Comparison of ENCODE assay signal across 19 mouse cellular contexts in the genomic region with DNA sequence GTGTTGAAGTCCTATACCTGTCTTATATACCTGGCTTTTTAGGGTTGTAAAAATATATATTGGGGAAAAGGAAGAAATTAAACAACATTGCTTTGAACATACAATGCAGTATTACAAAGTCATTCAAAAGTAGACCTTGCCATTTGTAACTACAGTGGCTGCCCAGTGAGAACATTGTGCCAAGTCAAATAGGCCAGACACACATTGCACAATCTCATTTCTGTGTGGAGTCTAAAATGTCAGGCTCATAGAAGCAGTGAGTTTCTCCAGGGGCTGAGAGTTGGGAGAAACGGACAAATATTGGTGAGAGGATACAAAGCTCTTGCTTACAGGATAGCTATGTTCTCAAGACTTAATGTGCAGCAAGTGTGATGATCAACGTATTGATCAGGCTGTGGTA. TPM values are rescaled to one million over a fixed set of nuclear protein-coding genes. Genes with fewer than 3 reads are reported as not detected.
DNase-seq lines count a peak whose midpoint lies in the region; ATAC-seq and TF ChIP-seq lines count a peak whose summit lies in the region.
"Had no signal": no experiment of that assay in that cellular context is flagged by ENCODE, and none has a peak within 500 bp of the region (broad histone marks: within the 10 kb centered on the region; RNA-seq: fewer than 3 reads in every experiment).

No protein-coding gene starts in this region.

- peak; percentile 68 for DNase-seq in gastrocnemius, adult 2 months
- no peak for DNase-seq in gastrocnemius, postnatal 36 days
- DNase-seq in ovary, postnatal 14 days (ENCODE audit: low spot score) = peak; percentile 3
- DNase-seq in ovary, postnatal 36 days (ENCODE audit: low spot score) = no peak
- peak; percentile 39 to 74 for DNase-seq in lung, adult 18-20 months
- DNase-seq in stomach, postnatal 0 days (ENCODE audit: low spot score) = peak; percentile 18
- DNase-seq in cerebellum, adult 11 months = no peak
- no peak for DNase-seq in embryo, embryonic 9.5 days (ENCODE audit: extremely low spot score)
- DNase-seq: cerebellum, postnatal 25 days; kidney, adult 9 months had no signal

- no peak for TF ChIP-seq CTCF in gastrocnemius, adult 2 months (IDR thresholded peaks at IDR 0.05)
- no peak for TF ChIP-seq CTCF in stomach, postnatal 0 days (IDR thresholded peaks at IDR 0.05; ENCODE audit: low read depth)

- H3K9ac ChIP-seq in stomach, postnatal 0 days (ENCODE audit: low read length) = no peak overlapping the region
- H3K9ac ChIP-seq: embryonic facial prominence, embryonic 12.5 days; limb, embryonic 15.5 days; neural tube, embryonic 15.5 days had no signal

- no peak for ATAC-seq in stomach, postnatal 0 days (ENCODE audit: low FRiP score, low TSS enrichment)

- H3K4me2 ChIP-seq in stomach, postnatal 0 days (replicated peaks; ENCODE audit: low read depth) = no peak overlapping the region
- H3K4me2 ChIP-seq: embryonic facial prominence, embryonic 12.5 days; limb, embryonic 15.5 days; neural tube, embryonic 15.5 days had no signal

- peak overlapping the region; percentile 7; the same call in 1 of the 2 replicates for H3K4me3 ChIP-seq in gastrocnemius, adult 2 months
- no peak overlapping the region for H3K4me3 ChIP-seq in stomach, postnatal 0 days (ENCODE audit: low read depth, low read length)
- H3K4me3 ChIP-seq: embryonic facial prominence, embryonic 12.5 days; forebrain, embryonic 10.5 days; limb, embryonic 15.5 days; neural tube, embryonic 15.5 days had no signal

- intact Hi-C loops in gastrocnemius, adult 2 months (cut with DNase I) = no loop called here
- intact Hi-C loops in gastrocnemius, postnatal 36 days (cut with DNase I) = loop anchor here (2.0 kb wide), 1 partner anchor 81 kb away; no protein-coding TSS in a partner anchor

- TF ChIP-seq EP300 in stomach, postnatal 0 days (optimal IDR thresholded peaks at IDR 0.05) = no peak

- no peaks in the 10 kb centered on the region for H3K36me3 ChIP-seq in stomach, postnatal 0 days (ENCODE audit: control insufficient read depth, insufficient read depth, low read length)
- H3K36me3 ChIP-seq: embryonic facial prominence, embryonic 12.5 days; forebrain, embryonic 10.5 days; limb, embryonic 15.5 days; neural tube, embryonic 15.5 days had no signal

- WGBS in stomach, postnatal 0 days = 71% methylated on average over 2 of the region's 2 CpGs

- H3K9me3 ChIP-seq in stomach, postnatal 0 days (ENCODE audit: control insufficient read depth, low read length) = no peaks in the 10 kb centered on the region
- H3K9me3 ChIP-seq: embryonic facial prominence, embryonic 12.5 days; forebrain, embryonic 10.5 days; limb, embryonic 15.5 days; neural tube, embryonic 15.5 days had no signal

- no peaks in the 10 kb centered on the region for H3K27me3 ChIP-seq in stomach, postnatal 0 days (ENCODE audit: control insufficient read depth, insufficient read depth, low read length)
- H3K27me3 ChIP-seq: embryonic facial prominence, embryonic 12.5 days; limb, embryonic 15.5 days; neural tube, embryonic 15.5 days had no signal

- H3K27ac ChIP-seq in gastrocnemius, adult 2 months = peak overlapping the region; percentile 94
- H3K27ac ChIP-seq in stomach, postnatal 0 days (replicated peaks) = no peak overlapping the region
- H3K27ac ChIP-seq: embryonic facial prominence, embryonic 12.5 days; forebrain, embryonic 10.5 days; limb, embryonic 15.5 days; neural tube, embryonic 15.5 days had no signal

- no peaks in the 10 kb centered on the region for H3K4me1 ChIP-seq in stomach, postnatal 0 days (replicated peaks; ENCODE audit: control insufficient read depth, insufficient read depth)
- H3K4me1 ChIP-seq: embryonic facial prominence, embryonic 12.5 days; forebrain, embryonic 10.5 days; limb, embryonic 15.5 days; neural tube, embryonic 15.5 days had no signal

RNA-seq across cellular contexts. Expression of gene Myh4, which starts 7.9 kb away (rescaled TPM):
- over 10,000 TPM; 14,648 to 28,741 TPM for total RNA-seq in gastrocnemius, adult 2 months (2021)
- over 10,000 TPM; 26,473 to 29,006 TPM for total RNA-seq in gastrocnemius, postnatal 36 days (2021)
- polyA plus RNA-seq in stomach, postnatal 0 days (2015; fragmentation: Nextera tagmentation; extraction: Ambion mirVana) = not detected in 2 replicates
- total RNA-seq: megakaryocyte, adult 5-6 weeks; monocyte, adult 5-6 weeks had no signal
- polyA plus RNA-seq: C2C12; forebrain, embryonic 10.5 days; heart, embryonic 16.5 days; neural tube, embryonic 15.5 days had no signal

RNA-seq across cellular contexts. Expression of gene Myh1, which starts 30.1 kb away (rescaled TPM):
- total RNA-seq in gastrocnemius, adult 2 months (2021) = 1,000 to 10,000 TPM; 1,466 to 5,880 TPM
- 1,000 to 10,000 TPM; 2,071 to 3,124 TPM for total RNA-seq in gastrocnemius, postnatal 36 days (2021)
- 0.01 and 0.05 TPM in 2 replicates for polyA plus RNA-seq in stomach, postnatal 0 days (2015; fragmentation: Nextera tagmentation; extraction: Ambion mirVana)
- total RNA-seq: megakaryocyte, adult 5-6 weeks; monocyte, adult 5-6 weeks had no signal
- polyA plus RNA-seq: forebrain, embryonic 10.5 days had no signal

RNA-seq across cellular contexts. Expression of gene Myh8, which starts 47.0 kb away (rescaled TPM):
- 100 to 1,000 TPM; 172 to 287 TPM for total RNA-seq in gastrocnemius, adult 2 months (2021)
- 100 to 1,000 TPM; 268 to 306 TPM for total RNA-seq in gastrocnemius, postnatal 36 days (2021)
- polyA plus RNA-seq in stomach, postnatal 0 days (2015; fragmentation: Nextera tagmentation; extraction: Ambion mirVana) = 0.24 and 0.38 TPM in 2 replicates
- total RNA-seq: megakaryocyte, adult 5-6 weeks; monocyte, adult 5-6 weeks had no signal
- polyA plus RNA-seq: C2C12; forebrain, embryonic 10.5 days had no signal

RNA-seq across cellular contexts. Expression of gene Myh2, which starts 59.1 kb away (rescaled TPM):
- 1,000 to 10,000 TPM; 1,238 to 3,712 TPM for total RNA-seq in gastrocnemius, adult 2 months (2021)
- 1,000 to 10,000 TPM; 1,281 to 1,857 TPM for total RNA-seq in gastrocnemius, postnatal 36 days (2021)
- polyA plus RNA-seq in stomach, postnatal 0 days (2015; fragmentation: Nextera tagmentation; extraction: Ambion mirVana) = 0.04 and 0.10 TPM in 2 replicates
- total RNA-seq: ES-E14; megakaryocyte, adult 5-6 weeks; monocyte, adult 5-6 weeks had no signal
- polyA plus RNA-seq: C2C12; forebrain, embryonic 10.5 days had no signal

Comparison
In these comparisons a context has a peak if more than half of its experiments do, and no peak if none do; other contexts are left out.
1. DNase-seq: peak in gastrocnemius, adult 2 months (single experiment), ovary, postnatal 14 days (single experiment), lung, adult 18-20 months (2 of 2) and stomach, postnatal 0 days (single experiment); none in gastrocnemius, postnatal 36 days (0 of 2), ovary, postnatal 36 days (single experiment), cerebellum, adult 11 months (single experiment) and embryo, embryonic 9.5 days (single experiment).